Comparison of ENCODE assay signal across 22 mouse cellular contexts in genomic region chr14:27630973-27631640, GRCm38 (mm10). TPM values are rescaled to one million over a fixed set of nuclear protein-coding genes. Genes with fewer than 3 reads are reported as not detected.
DNase-seq lines count a peak whose midpoint lies in the region; TF ChIP-seq lines count a peak whose summit lies in the region.
"Had no signal": no experiment of that assay in that cellular context is flagged by ENCODE, and none has a peak within 500 bp of the region (broad histone marks: within the 10 kb centered on the region; RNA-seq: fewer than 3 reads in every experiment).

No protein-coding gene starts in this region.

- H3K4me3 ChIP-seq in heart, adult 2 months = no peak overlapping the region
- H3K4me3 ChIP-seq: embryonic facial prominence, embryonic 12.5 days; forebrain, embryonic 12.5 days; heart, embryonic 15.5 days; hindbrain, embryonic 13.5 days had no signal

- intact Hi-C loops in heart, adult 2 months (cut with DNase I) = no loop called here
- intact Hi-C loops in left cerebral cortex, postnatal 4 days (cut with DNase I) = no loop called here
- intact Hi-C loops in left cerebral cortex, postnatal 10 days (cut with DNase I) = no loop called here

- H3K79me2 ChIP-seq in heart, adult 2 months (replicated peaks; ENCODE audit: control insufficient read depth, insufficient read depth, low read length) = no peaks in the 10 kb centered on the region

- no peak for TF ChIP-seq POLR2A in heart, adult 2 months (IDR thresholded peaks at IDR 0.05; ENCODE audit: insufficient read depth, low read depth, low read length)

- no peaks in the 10 kb centered on the region for H3K27me3 ChIP-seq in heart, adult 2 months (ENCODE audit: control insufficient read depth, insufficient read depth, low read length)
- H3K27me3 ChIP-seq: CH12.LX; embryonic facial prominence, embryonic 12.5 days; forebrain, embryonic 12.5 days; heart, embryonic 15.5 days; hindbrain, embryonic 13.5 days had no signal

- TF ChIP-seq EP300 in heart, adult 2 months (IDR thresholded peaks at IDR 0.05; ENCODE audit: insufficient read depth, low read depth, low read length) = no peak

- no peak overlapping the region for H3K9ac ChIP-seq in heart, adult 2 months (ENCODE audit: low read depth, low read length)
- H3K9ac ChIP-seq: embryonic facial prominence, embryonic 12.5 days; forebrain, embryonic 12.5 days; heart, embryonic 15.5 days; hindbrain, embryonic 13.5 days had no signal

- DNase-seq in heart, adult 11 months = peak; percentile 84
- no peak for DNase-seq in heart, adult 2 months
- peak; percentile 4 for DNase-seq in left cerebral cortex, postnatal 4 days
- no peak for DNase-seq in left cerebral cortex, postnatal 10 days (ENCODE audit: extremely low spot score in 1 of 2, low spot score in 2 of 2)
- peak; percentile 77 for DNase-seq in brain, adult 2 months (ENCODE audit: low read depth, low spot score)
- DNase-seq in thymus, postnatal 25 days = no peak
- DNase-seq: adrenal gland, adult 8-10 months; adrenal gland, postnatal 36 days; cerebellum, adult 11 months; cerebellum, adult 8-10 months; cerebellum, postnatal 14 days; gastrocnemius, postnatal 36 days; heart, adult 18-20 months; heart, postnatal 14 days had no signal

- no peak overlapping the region for H3K27ac ChIP-seq in heart, adult 2 months
- H3K27ac ChIP-seq: embryonic facial prominence, embryonic 12.5 days; forebrain, embryonic 12.5 days; heart, embryonic 15.5 days; hindbrain, embryonic 13.5 days; hindbrain, postnatal 0 days had no signal

- WGBS in heart, adult 2 months = 72% methylated on average over 9 of the region's 9 CpGs

- H3K4me1 ChIP-seq in heart, adult 2 months (ENCODE audit: control insufficient read depth, insufficient read depth, low read length) = no peaks in the 10 kb centered on the region
- H3K4me1 ChIP-seq: embryonic facial prominence, embryonic 12.5 days; heart, embryonic 15.5 days had no signal

- H3K36me3 ChIP-seq in heart, adult 2 months (ENCODE audit: control insufficient read depth, insufficient read depth, low read length) = no peaks in the 10 kb centered on the region
- H3K36me3 ChIP-seq: embryonic facial prominence, embryonic 12.5 days; forebrain, embryonic 12.5 days; heart, embryonic 15.5 days had no signal

- no peak for TF ChIP-seq CTCF in heart, adult 2 months (IDR thresholded peaks at IDR 0.05)

RNA-seq across cellular contexts. Expression of gene Erc2, which starts 8.9 kb away (rescaled TPM):
- under 1 TPM; 0.64 to 0.68 TPM for total RNA-seq in heart, adult 2 months (2021)
- 0.49 and 0.50 TPM in 2 replicates for polyA plus RNA-seq in heart, adult 2 months (2012; rRNA removed)
- 100 to 1,000 TPM; 211 to 222 TPM for total RNA-seq in left cerebral cortex, postnatal 4 days (2021)
- 100 to 1,000 TPM; 253 to 265 TPM for total RNA-seq in left cerebral cortex, postnatal 10 days (2021)
- total RNA-seq: CH12.LX; common myeloid progenitor, adult 5-6 weeks; hematopoietic stem cell, adult 5-6 weeks had no signal

Comparison
In these comparisons a context has a peak if more than half of its experiments do, and no peak if none do; other contexts are left out.
1. DNase-seq: peak in heart, adult 11 months (single experiment), left cerebral cortex, postnatal 4 days (single experiment) and brain, adult 2 months (single experiment); none in heart, adult 2 months (0 of 2), left cerebral cortex, postnatal 10 days (0 of 2) and thymus, postnatal 25 days (single experiment).
2. RNA of gene Erc2, which starts 8.9 kb away (total RNA-seq): 253 to 265 TPM in left cerebral cortex, postnatal 10 days and 211 to 222 TPM in left cerebral cortex, postnatal 4 days; 0.64 to 0.68 TPM in heart, adult 2 months; every median in the first group is over 100 times any median in the second.